Mouse (Mus musculus): Measurements from ENCODE around the gene Upf2.

GRCm38 (mm10) chr2:6099443-6099842 is 148.2 kb downstream of the Upf2 start:
- TF ChIP-seq CTCF (IDR thresholded peaks at IDR 0.05) (no peak), POLR2A (IDR thresholded peaks at IDR 0.05; ENCODE audit: insufficient read depth, low read depth, low read length) (no peak), EP300 (IDR thresholded peaks at IDR 0.05; ENCODE audit: insufficient read depth, low read depth, low read length) (no peak)

All from heart, adult 2 months (tissue).